Comparison of ENCODE assay signal across 9 mouse cellular contexts in genomic region chr10:40371914-40372675, GRCm38 (mm10). TPM values are rescaled to one million over a fixed set of nuclear protein-coding genes. Genes with fewer than 3 reads are reported as not detected.
DNase-seq lines count a peak whose midpoint lies in the region; ATAC-seq lines count a peak whose summit lies in the region.
"Had no signal": no experiment of that assay in that cellular context is flagged by ENCODE, and none has a peak within 500 bp of the region (broad histone marks: within the 10 kb centered on the region; RNA-seq: fewer than 3 reads in every experiment).

No protein-coding gene starts in this region.

- no peaks in the 10 kb centered on the region for H3K36me3 ChIP-seq in forebrain, embryonic 11.5 days (ENCODE audit: control insufficient read depth, insufficient read depth, low read length)

- no peaks in the 10 kb centered on the region for H3K27me3 ChIP-seq in forebrain, embryonic 11.5 days (ENCODE audit: control insufficient read depth, insufficient read depth, low read length)

- no peak overlapping the region for H3K4me2 ChIP-seq in forebrain, embryonic 11.5 days (ENCODE audit: low read depth, low read length, severe bottlenecking)

- peak overlapping the region; percentile 28; the same call in 1 of the 2 replicates for H3K9ac ChIP-seq in forebrain, embryonic 11.5 days (ENCODE audit: low read length)
- H3K9ac ChIP-seq: liver, embryonic 14.5 days had no signal

- 35% methylated on average over 11 of the region's 11 CpGs for WGBS in forebrain, embryonic 11.5 days

- peak; percentile 72 for ATAC-seq in forebrain, embryonic 11.5 days (replicated peaks; ENCODE audit: low FRiP score)

- no peaks in the 10 kb centered on the region for H3K9me3 ChIP-seq in forebrain, embryonic 11.5 days (ENCODE audit: control insufficient read depth, low read length)

- peak; percentile 55 for DNase-seq in cerebellum, adult 11-12 months
- no peak for DNase-seq in cerebellum, adult 9-11 months
- DNase-seq in right cerebral cortex, adult 18-20 months = peak; percentile 40
- DNase-seq in right cerebral cortex, postnatal 14 days = no peak
- no peak for DNase-seq in forebrain, embryonic 11.5 days (ENCODE audit: low spot score)
- DNase-seq in layer of hippocampus, adult 9-11 months = peak; percentile 59
- peak; percentile 46 for DNase-seq in naive thymus-derived CD4-positive, alpha-beta T cell, adult 2 months (ENCODE audit: low read depth)
- DNase-seq in thymus, postnatal 0 days (ENCODE audit: low spot score) = no peak

- peak overlapping the region; percentile 52 for H3K27ac ChIP-seq in forebrain, embryonic 11.5 days (ENCODE audit: low read depth, low read length)
- H3K27ac ChIP-seq: liver, embryonic 14.5 days had no signal

- H3K4me3 ChIP-seq in forebrain, embryonic 11.5 days (ENCODE audit: low read depth, low read length) = no peak overlapping the region

- peaks cover 7% of the 10 kb centered on the region; the same call in 1 of the 2 replicates for H3K4me1 ChIP-seq in forebrain, embryonic 11.5 days (replicated peaks; ENCODE audit: control insufficient read depth, insufficient read depth, low read length)

RNA-seq across cellular contexts. Expression of gene Cdk19, which starts 32.7 kb away (rescaled TPM):
- 8.0 and 9.4 TPM in 2 replicates for polyA plus RNA-seq in forebrain, embryonic 11.5 days (2014; fragmentation: Nextera tagmentation; extraction: Ambion mirVana)
- 15.8 and 19.7 TPM in 2 replicates for polyA plus RNA-seq in thymus, postnatal 0 days (2015; fragmentation: Nextera tagmentation; extraction: Ambion mirVana)

Comparison
In these comparisons a context has a peak if more than half of its experiments do, and no peak if none do; other contexts are left out.
1. DNase-seq: peak in cerebellum, adult 11-12 months (single experiment), right cerebral cortex, adult 18-20 months (single experiment), layer of hippocampus, adult 9-11 months (single experiment) and naive thymus-derived CD4-positive, alpha-beta T cell, adult 2 months (single experiment); none in cerebellum, adult 9-11 months (single experiment), right cerebral cortex, postnatal 14 days (single experiment), forebrain, embryonic 11.5 days (single experiment) and thymus, postnatal 0 days (single experiment).